Mouse (Mus musculus) mouse embryonic stem cell (cell line): Measurements from ENCODE around the gene Lrrc57.

Experiments used
- in situ Hi-C, 2 experiments: fragments of 300-500 bp; cut with MboI; formaldehyde crosslinking; loops; 1 replicate in 1 of 2; 3 replicates in 1 of 2; pipeline ENCODE4 v1.14.3; 2019 to 2020; ENCODE audit warnings: low sequenced_read_pairs in 2 of 2, low pct_unique_long_range_greater_than_20kb in 1 of 2, mixed read lengths in 1 of 2; ENCODE audit not compliant: unreplicated experiment in 1 of 2

Lrrc57 gene

DNA sequence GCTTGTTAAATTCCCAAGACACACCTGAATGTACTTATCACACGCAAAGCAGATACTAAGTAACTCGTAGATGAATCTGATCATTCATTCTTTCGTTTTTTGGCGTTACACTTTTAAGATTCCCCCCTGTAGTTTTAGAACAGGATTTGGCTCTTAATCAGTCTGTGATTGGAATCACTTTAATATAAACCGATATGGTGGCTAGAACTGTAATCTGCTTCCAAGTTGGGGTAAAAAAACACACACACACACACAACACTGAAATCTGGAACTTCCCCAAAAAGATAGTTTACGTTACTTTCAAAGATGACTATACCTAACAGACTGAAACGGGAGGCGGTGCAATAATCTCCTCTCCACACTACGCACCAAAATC is 46.5 kb downstream of the Lrrc57 start:
- in situ Hi-C loops = no loop called here

DNA sequence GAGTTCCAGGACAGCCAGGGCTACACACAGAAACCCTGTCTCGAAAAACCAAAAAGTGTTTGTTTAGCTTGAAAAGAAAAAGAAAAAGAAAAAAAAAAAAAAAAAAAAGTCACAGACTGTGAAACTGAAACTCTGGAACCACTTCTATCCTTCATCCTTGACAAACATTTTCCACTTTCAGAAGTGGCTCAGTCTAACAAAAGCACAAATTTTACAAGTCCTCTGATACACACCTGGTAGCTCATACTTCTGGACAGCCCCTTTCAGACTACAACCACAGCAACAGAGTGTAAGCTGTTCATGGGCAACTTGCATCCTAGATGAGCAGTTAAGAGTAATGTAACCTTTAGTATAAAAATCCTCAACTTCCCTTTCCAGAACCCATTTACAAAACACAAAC is 47.8 kb downstream of the Lrrc57 start:
- in situ Hi-C loops = no loop called here

DNA sequence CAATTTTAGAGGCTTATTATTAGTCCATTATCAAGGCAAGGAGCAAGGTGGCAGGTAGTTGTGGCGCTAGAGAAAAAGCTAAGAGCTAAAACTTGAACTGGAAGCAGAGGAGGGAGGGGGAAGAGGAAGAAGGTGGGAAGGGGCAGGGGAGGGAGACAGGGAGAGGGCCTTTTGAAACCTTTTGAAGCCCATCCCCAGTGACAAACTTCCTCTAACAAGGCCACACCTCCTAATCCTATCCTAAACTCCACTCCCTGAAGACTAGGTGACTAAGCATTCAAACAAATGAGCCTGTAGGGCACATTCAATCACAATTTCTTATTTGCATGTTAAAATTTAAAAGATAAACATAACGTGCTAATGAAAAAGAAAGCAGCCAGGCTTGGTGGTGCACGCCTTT is 50.5 kb downstream of the Lrrc57 start:
- in situ Hi-C loops = no loop called here

DNA sequence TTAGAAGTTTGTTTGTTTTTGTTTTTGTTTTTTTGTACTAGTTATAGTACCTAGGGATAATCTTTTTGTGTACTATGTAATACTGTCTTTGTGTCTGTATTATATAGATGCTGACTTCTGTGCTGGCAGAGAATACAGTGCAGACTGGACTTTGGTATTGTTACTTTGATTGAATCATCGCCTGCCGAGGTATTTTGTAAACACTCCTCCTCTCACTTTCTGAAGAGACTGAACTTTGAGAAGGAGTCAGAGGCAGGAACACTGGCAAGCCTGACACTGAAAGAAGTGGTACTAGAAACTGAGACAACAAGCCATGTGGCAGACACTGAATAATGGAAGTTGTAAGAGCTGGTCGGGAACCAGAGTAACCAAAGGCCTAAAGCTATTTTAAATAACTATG is 52.5 kb downstream of the Lrrc57 start:
- in situ Hi-C loops = no loop called here
